Mouse (Mus musculus) testis, postnatal 10 days (tissue): ENCODE measurements around the gene Galnt10.
A peak's percentile ranks its signal among the peaks of the same experiment; 100 is the strongest.

Experiments
- DNase-seq: peaks from one replicate; pipeline ENCODE4 v3.0.0; 2021; ENCODE audit warnings: low spot score

The Galnt10 gene

GRCm38 (mm10) chr11:57688179-57688929 lies 43.1 kb downstream of the Galnt10 start:
- DNase-seq: no peak

- no peak for DNase-seq
Observed at GRCm38 (mm10) chr11:57689811-57690210, 44.6 kb downstream of the Galnt10 start.

GRCm38 (mm10) chr11:57690836-57691235 lies 45.6 kb downstream of the Galnt10 start:
- no peak for DNase-seq

- DNase-seq: no peak
Observed at GRCm38 (mm10) chr11:57691939-57692338, 46.7 kb downstream of the Galnt10 start.

- no peak for DNase-seq
Observed at GRCm38 (mm10) chr11:57692726-57693125, 47.5 kb downstream of the Galnt10 start.

GRCm38 (mm10) chr11:57694486-57694885 lies 49.2 kb downstream of the Galnt10 start:
- DNase-seq: no peak

- DNase-seq: no peak
Observed at GRCm38 (mm10) chr11:57696207-57696676, 51.0 kb downstream of the Galnt10 start.

- DNase-seq: no peak
Observed at GRCm38 (mm10) chr11:57696807-57697251, 51.6 kb downstream of the Galnt10 start.

GRCm38 (mm10) chr11:57700114-57700513 lies 54.9 kb downstream of the Galnt10 start:
- no peak for DNase-seq

GRCm38 (mm10) chr11:57701193-57701925 lies 56.1 kb downstream of the Galnt10 start:
- no peak for DNase-seq

- DNase-seq: no peak
Observed at GRCm38 (mm10) chr11:57701956-57702355, 56.7 kb downstream of the Galnt10 start.

- DNase-seq: no peak
Observed at GRCm38 (mm10) chr11:57706620-57707019, 61.4 kb downstream of the Galnt10 start.

GRCm38 (mm10) chr11:57707114-57707798 lies 62.0 kb downstream of the Galnt10 start:
- no peak for DNase-seq

- DNase-seq: no peak
Observed at GRCm38 (mm10) chr11:57708174-57709154, 63.2 kb downstream of the Galnt10 start.

- DNase-seq: no peak
Observed at GRCm38 (mm10) chr11:57713960-57714359, 68.7 kb downstream of the Galnt10 start.

GRCm38 (mm10) chr11:57716721-57717120 lies 71.5 kb downstream of the Galnt10 start:
- DNase-seq: no peak

- DNase-seq: no peak
Observed at GRCm38 (mm10) chr11:57717432-57717831, 72.2 kb downstream of the Galnt10 start.

GRCm38 (mm10) chr11:57718081-57718480 lies 72.8 kb downstream of the Galnt10 start:
- DNase-seq: no peak

GRCm38 (mm10) chr11:57719631-57720030 lies 74.4 kb downstream of the Galnt10 start:
- no peak for DNase-seq

- DNase-seq: no peak
Observed at GRCm38 (mm10) chr11:57720076-57720475, 74.8 kb downstream of the Galnt10 start.

GRCm38 (mm10) chr11:57724791-57725463 lies 79.7 kb downstream of the Galnt10 start:
- DNase-seq: peak; percentile 70
